Mouse (Mus musculus): Measurements from ENCODE around the gene Prelid3b.

Prelid3b gene

DNA sequence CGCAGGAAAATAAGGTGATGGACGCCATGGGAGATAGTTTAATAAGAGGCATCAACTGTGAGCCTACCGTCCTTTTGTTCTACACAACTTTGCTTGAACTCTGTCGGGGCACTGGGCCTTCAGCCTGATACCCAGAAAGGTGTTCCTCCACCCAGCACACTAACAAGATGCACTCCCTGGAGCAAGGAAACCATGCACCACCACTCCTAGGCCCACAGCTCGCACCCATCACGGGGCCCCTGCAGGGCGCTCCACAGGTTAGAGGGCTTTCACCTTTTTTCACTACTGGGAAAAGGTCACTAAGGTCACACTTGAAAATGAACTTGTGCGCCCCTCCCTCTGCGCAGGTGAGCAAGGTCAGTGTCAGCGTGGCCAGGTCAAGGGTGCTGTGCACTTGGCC is 9.5 kb downstream of the Prelid3b start:
- DNase-seq (ENCODE audit: low read depth, low spot score) = no peak

DNA sequence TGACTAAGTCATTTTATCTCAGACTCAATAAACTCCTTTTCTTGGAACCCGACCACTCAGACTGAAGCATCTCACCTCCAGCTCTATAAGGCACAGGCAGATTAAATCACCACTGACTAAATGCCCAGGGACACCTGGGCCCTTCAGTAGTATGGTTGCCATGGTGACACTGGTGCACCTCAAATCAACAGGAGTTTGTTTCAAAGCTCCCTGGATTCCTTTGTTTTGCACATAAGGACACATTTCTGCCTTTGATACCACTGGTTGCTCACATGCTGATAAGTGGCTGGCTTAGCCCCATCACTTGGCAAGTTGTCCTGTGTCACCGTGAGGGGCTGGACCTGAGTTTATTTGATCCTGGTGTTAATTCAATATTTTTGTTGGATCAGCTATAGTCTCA is 13.5 kb downstream of the Prelid3b start:
- DNase-seq (ENCODE audit: low read depth, low spot score) = no peak

DNA sequence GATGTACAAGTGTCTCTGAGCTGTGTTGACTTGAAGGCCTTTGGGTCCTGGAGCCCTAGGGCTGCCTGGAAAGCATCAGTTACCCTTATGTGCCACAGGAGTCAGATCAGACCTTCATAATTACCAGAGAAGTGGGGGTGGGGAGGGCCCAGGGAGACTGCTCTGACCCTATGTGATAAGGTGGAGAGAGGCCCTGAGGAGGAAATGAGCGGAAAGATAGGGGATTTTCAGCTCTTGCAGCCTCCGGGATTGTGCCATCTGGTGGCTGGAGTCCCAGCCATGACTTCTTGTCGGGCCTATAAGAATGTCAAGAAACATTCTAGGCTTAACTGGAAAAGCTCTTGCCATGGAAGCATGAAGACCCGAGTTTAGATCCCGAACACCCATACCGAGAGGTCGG is 19.2 kb downstream of the Prelid3b start:
- DNase-seq (ENCODE audit: low read depth, low spot score) = no peak

DNA sequence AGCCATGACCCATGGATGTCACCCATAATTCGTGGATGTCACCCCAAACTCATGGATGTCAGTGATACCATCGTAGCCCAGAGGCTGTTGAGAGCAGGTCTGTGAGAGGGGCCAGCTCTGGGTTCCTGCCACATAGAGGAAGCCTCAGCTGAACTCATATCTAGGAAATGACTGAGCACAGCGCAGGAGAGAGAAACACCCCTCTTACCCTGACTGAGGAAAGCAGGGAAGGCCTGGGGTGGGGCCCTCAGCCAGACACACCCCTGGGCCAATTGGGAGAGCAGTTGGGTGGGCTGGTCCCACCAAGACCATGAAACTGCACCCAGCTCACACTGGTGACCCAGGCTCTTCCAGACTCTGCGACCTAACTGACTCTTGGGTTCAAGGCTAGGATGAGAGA is 22.5 kb downstream of the Prelid3b start, which contains the start of gene Tubb1:
Gene Tubb1, plus strand, starts transcription at position 343 of the 400 bp plus-strand sequence.
- no peak for DNase-seq (ENCODE audit: low read depth, low spot score)

DNA sequence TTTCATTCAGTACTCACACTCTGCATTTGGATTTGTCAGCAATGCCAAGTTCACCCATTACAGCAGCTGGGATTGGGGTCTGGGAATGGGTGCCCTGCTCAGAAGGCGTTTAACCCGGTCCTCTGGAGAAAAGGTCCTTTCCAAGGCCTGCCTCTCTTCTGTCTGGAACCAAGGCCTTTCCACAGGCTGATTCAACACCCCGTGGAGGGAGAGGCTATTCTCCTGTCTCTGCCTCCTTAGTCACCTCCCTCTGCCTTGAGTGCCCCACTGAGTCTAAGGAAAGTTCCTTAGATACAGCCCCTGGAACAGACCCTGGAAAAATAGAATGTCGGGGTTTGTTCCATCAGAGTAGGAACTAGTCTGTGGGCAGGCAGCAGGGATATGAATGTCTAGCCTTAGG is 24.5 kb downstream of the Prelid3b start:
- no peak for DNase-seq (ENCODE audit: low read depth, low spot score)

DNA sequence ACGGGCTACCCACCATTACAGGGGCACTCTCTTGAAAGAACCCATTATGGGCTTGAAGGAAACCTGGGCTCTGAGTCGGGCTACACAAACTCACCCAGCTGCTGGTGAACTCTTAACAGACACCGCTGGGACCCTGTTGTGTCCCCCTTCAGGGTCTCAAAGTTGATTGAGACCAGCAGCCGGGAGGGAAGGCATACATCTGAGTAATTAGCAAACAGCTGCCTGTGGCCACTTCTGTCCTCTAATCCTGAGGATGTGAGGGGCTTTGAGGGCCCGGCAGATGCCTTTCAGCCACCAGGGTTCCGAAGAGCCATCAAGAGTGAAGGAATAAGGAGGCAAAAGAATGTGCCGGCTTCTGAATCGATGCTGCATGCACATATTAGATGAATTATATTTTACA is 26.0 kb downstream of the Prelid3b start:
- DNase-seq (ENCODE audit: low read depth, low spot score) = no peak

DNA sequence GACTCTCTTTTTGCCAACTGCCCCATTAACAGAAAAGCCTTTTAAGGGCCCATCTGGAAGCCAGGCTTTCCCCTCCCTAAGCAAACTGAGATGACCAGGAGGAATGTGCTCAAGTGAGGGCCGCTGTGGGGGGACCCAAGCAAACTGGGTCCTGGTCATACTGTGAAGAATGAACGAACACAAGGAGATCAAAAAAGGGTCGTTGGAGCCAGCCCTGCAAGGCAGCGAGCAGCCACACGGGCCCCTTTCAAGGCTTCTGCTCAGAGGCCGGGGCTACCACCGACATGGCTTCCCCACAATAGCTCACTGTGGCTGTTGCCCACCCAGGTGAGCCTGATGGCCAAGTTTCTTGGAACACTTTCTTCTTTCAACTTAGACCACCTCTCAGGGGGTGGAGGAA is 26.4 kb downstream of the Prelid3b start:
- no peak for DNase-seq (ENCODE audit: low read depth, low spot score)

DNA sequence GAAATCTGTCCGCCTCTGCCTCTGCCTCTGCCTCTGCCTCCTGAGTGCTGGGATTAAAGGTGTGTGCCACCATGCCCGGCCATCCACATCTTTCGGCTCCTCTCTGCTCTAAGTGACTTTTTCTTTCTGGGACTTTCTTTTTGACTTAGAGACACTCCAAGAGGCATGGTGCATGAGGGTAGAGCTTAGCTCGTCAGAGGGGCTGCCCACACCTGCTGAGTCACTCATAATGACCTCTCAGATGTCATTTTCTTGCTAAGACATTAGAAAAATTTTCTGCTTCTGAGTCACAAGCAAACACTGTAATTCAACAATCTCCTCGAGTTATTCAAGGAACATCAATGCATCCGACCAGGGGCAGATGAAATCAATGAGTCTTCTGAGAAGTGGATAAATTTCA is 27.9 kb downstream of the Prelid3b start:
- DNase-seq (ENCODE audit: low read depth, low spot score) = no peak

DNA sequence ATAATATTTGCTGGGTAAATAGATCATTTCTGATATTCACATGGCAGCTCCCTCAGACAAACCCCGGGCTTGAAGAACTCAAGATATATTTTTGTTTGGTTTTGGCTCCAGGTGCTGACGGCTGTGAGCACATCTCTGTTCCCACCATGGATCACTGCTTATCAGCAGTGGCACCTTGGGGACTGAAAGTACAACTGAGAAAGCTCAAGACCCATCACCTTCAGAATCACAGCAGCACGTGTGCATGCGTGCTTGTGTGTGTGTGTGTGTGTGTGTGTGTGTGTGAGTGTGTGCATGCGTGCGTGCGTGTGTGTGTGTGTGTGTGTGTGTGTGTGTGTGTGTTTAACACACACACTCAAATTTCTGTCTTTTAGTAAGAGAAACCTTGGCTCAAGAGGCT is 28.5 kb downstream of the Prelid3b start:
- DNase-seq (ENCODE audit: low read depth, low spot score) = no peak

DNA sequence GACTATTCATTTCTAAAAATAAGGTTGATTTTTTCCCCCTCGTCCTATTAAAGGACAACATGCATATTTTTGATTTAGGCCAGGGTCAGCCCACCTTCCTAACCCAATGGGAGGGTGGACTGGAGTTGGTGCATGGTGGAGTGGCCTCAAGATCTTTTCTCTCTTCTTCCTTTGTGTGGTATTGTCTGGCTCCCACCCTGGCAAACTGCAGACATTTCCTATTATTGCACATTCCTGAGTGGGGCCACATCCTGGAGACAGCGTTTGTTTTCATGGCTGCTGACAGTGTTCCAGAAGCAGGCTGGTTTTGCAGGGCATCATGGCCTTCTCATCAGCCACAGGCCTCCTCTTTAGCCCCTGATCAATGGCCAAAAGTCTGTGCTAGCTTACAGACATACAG is 29.8 kb downstream of the Prelid3b start:
- DNase-seq (ENCODE audit: low read depth, low spot score) = no peak

DNA sequence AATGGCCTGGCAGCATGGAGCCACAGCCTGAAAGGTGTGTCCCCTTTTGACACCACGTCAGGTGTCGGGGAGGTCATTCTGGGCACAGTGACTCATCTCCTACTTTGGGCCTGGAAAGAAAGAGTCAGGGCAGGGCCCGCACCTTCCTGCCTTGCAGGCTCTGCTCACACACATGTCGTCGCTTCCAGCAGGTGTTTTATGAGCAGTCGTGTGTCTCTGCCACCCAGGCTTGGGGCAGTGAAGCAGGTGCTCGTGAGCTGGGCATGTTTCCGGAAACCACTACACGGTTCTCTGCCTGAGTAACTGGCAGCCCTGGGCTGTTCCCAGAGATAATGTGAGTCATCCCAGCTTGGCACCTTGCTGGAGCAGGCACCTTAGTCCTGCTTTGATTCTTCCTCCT is 30.4 kb downstream of the Prelid3b start:
- DNase-seq (ENCODE audit: low read depth, low spot score) = no peak

DNA sequence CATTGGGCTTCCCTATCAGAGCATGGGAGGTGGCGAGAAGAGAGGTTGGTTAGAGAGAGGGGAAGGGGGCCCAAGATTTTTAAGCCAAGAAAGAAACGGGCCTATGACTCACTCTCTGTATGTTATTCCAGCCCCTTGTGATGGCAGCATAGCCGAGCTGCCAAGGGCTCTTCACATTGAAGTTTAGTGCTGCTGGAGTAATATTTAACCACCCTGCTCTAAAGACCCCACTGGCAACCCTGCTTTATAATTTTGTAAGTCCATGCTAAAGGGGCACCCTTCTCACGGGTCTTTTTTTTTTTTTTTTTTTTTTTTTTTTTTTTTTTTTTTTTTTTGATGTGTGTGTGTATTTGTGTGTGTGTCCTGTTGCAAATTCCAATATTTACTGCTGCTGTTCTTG is 31.0 kb downstream of the Prelid3b start:
- DNase-seq (ENCODE audit: low read depth, low spot score) = no peak

DNA sequence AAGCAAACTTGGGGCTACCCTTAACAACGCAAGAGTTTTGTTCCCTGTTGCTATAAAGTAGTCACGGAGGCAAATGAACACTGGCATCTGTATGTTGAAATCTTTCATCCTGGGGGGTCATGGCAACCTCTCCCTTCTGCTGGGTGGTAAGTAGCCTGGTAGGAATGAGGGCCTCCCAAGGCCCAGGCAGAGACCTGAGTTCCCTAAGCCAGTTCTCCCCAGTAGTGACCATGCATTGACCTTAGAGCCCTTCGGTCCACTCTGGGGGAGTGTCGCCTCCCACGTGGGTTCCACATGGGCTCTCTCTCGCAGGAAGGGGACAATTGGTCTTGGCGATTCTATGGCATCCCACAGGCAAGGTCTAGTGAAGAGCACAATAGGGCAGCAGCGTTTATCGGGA is 32.9 kb downstream of the Prelid3b start:
- DNase-seq (ENCODE audit: low read depth, low spot score) = no peak

DNA sequence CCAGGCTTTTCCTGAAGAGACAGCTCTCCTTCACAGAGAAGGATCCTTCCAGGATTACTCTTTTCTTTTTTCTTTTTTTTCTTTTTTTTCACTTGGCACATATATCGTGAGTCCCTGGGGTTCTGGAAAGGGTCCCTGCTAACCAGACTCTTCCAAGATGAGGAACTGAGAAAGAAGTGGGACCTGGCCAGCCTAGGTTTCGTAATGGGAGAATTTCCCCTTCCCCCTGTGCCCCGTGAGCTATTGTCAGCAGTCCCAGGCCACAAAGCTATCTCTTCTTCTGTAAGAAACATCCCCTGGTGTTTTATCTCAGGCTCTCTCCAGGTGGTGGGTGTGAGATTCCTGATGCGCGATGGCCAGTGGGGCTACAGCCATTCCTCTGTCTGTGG is 33.4 kb downstream of the Prelid3b start:
- DNase-seq (ENCODE audit: low read depth, low spot score) = no peak

DNA sequence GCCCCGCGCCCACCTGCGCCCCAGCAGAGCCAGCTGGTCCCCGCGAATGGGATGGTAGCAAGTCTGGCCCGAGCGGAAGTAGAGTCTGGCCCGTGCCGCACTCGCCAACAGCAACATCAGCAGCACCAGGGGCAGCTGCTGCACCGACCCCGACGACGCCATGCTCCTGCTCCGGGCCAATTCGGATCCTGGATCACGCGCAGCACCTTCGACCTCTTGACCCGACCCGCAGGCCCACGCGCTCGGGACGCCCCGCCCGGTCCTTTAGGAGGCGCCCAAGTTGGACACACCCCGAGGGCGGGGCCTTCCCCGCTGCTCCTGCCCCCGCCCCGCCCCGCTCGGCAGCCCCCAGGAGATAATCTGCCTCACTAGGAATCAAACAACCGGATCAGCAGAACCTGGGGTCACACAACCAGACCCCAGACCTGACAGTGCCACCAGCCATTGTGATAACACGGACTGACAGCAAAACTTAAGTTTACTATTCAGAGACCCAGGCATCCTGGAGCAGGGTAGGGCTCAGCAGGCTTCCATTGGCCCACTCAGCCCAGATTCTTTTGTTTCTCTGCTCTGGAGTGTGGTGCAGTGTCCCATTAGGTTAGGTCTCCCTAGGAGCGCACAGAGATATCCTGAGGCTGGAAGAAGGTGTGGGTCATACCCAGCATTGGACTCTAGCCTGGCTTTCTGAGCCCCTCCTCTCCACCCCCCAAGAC is 34.0 kb downstream of the Prelid3b start, which contains the start of gene Ctsz:
Gene Ctsz, minus strand, starts transcription at position 303 of the 713 bp plus-strand sequence.
- DNase-seq (ENCODE audit: low read depth, low spot score) = no peak

DNA sequence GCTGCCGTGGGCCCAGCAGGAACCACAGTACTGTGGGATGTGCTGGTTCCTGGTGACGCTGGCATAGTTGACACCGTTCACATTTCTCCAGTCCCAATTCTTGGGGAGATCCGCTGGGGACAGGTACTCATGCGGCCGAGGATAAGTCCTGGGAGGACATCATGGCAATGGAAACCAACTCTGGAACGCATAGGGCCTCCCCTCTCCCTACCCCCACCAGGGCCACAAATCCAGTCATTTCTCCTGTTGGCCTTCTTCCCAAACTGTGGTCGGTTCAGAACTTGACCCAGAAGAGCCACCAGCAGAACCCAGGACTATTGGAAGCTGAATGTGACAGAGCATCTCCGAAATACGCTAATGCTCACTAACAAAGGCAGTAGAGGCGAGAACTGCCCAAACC is 34.7 kb downstream of the Prelid3b start:
- DNase-seq (ENCODE audit: low read depth, low spot score) = no peak

DNA sequence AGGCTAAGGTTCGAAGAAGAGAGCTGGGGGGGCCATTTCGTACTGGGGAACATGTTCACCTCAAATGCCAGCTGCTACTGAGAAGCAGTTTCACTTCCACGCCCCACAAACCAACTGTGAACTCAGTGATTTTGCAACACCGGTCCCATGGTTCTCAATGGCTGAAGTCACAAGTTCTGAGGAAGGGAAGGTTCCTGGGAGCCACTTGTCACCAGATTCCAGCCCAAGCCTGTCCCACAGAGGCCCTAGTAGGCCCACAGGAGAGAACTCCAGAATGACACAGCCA is 35.2 kb downstream of the Prelid3b start:
- DNase-seq (ENCODE audit: low read depth, low spot score) = no peak

DNA sequence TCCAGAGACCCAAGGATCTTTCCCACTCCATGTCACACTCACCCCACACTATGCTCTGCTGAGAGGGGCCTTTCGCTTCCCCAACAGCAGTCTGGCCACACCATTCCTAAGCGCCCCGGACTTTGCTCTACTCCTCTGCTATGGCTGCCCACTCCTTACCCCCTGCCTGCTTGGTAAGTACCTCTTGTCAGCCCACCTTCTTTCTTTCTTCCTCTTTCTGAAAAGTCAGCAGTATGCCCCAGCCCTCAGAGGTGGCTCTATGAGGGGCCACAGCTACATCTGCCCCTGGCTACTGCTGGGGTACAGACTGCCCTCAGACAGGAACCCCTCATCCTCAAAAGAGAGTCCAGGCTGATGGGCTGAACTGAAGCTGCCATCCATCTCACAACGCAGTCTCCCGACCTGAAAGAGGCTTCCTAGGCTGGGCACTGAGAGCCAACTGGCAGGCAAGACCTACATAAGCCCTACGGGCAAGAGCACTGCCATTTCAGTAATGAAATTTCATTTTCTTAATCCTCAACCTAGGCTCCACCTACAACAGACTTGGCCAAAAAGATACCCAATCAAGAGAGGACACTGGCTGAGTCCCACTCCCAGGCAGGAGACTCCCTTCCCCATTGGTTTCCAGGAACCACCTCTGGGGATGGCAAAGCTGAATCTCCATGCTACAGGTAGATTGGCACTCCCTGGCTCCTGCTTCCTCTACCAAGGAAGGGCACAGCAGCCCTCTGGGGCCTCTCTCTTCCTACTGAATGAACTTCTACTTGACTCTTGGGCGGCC is 35.8 kb downstream of the Prelid3b start:
- no peak for DNase-seq (ENCODE audit: low read depth, low spot score)

DNA sequence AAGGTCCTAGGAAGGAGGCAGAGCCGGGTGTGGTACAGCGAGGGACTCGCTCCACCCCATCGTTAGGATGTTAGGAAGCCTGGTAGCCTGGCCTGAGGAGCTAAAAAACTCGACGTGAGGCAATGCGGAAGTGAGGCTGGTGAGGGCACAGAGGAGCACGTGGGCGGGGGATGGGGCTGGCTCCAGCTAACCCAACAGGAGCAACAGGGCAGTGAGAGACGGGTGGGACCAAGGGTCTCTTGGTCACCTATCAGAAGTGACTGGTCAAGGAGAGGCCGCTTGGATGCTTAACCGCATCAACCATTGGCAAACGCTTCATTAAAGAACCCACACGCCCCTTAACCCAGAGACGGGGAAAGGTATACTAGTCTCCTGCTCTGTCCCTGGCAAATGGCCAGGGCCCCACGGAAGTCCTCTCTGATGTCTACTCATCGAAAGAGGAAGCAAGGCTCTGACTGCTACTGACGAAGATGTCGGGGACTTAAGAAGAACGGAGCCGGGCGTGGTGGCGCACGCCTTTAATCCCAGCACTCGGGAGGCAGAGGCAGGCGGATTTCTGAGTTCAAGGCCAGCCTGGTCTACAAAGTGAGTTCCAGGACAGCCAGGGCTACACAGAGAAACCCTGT is 36.7 kb downstream of the Prelid3b start:
- no peak for DNase-seq (ENCODE audit: low read depth, low spot score)

DNA sequence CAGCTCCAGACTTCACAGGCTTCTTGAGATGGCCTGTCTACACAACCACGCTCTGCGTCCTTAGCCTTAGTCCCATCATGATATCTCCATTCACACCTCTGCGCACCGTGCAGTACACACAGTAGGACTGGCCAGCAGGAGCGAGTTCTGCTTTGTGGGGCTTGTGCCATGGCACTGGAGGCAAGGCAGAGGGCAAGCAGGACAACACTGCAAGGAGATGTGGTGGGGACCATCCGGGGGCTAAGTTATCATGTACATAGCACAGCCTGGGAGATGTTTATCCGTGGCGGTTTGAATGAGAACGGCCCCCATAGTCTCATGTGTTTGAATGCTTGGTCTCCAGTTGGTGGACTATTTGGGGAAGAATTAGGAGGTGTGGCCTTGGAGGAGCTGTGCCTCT is 37.9 kb downstream of the Prelid3b start:
- no peak for DNase-seq (ENCODE audit: low read depth, low spot score)

DNA sequence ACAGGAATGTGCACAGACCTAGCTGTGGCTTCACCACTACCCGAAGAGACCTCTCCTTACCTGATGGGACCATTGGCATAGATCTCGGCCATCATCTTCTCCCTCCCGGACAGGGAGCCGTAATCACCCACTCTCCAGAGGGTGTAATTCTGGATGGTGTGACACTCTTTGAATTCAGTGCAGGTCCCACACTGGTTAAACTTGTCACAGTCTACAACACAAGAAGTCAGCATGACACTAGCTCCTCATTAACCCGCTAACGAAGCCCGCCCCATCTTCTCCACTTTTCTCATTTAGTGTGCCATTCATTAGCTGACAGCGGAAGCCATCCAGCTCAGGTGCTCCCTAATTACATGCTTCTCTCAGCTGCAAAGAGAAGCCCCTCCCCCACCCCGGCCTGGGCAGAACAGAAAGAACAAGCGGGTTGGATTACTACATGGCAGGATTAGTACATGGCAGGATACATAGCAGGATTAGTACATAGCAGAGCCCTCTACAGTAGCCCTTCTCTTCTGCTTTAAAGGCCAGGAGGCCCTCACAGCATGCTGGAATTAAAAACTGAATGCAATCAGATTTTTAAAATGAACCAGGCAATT is 43.8 kb downstream of the Prelid3b start:
- DNase-seq (ENCODE audit: low read depth, low spot score) = no peak

DNA sequence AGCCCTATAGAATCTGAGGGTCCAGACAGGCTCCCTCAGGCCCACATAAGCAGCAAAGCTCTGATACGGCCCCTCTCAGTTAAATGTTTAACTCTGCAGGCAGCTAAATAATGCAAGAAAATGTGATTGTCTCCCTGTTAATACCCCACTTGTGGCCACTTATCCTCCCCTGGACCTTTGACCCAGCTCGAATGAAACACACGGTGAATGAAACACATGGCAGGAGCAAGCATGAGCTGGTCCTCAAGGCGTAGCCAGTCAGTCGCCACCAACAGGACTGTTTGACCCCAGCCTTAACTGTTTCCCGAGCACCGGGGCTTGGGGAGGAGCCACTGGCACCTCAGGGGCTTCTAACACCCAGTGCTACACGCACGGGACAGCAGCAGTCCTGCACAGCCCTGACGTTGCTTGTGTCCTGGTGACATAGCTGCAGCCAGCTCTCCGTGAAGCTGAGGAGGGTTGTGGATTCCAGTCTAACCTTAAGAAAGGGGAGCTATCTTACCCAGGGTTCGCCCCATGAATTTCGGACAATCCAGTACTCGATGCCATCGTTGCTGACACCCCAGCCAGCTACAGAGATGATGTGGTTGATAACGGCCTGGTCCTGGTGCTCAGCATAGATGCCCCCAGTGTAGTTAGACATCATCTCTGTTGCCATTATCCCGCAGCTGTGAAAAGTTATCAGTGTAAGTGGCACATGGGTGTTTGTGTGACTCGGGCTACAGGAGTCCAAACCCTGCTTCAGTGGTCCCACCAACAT is 44.6 kb downstream of the Prelid3b start:
- DNase-seq (ENCODE audit: low read depth, low spot score) = no peak
